Mouse (Mus musculus) small intestine, adult 2 months (tissue): Measurements from ENCODE around the gene Hs3st3b1.

Experiments
- CTCF ChIP-seq: fragments of 200-500 bp; IDR thresholded peaks from 2 replicates; pipeline ENCODE4 v1.5.1; 2012; ENCODE audit warnings: low read depth, mild to moderate bottlenecking, control low read depth, inconsistent platforms, low read length, moderate library complexity, mixed read lengths; ENCODE audit not compliant: insufficient replicate concordance, insufficient read length; ENCODE audit errors: extremely low read depth
- POLR2A ChIP-seq: fragments of 200-500 bp; IDR thresholded peaks from 2 replicates; pipeline ENCODE4 v1.6.1; 2012; ENCODE audit warnings: low read depth, mild to moderate bottlenecking, control low read depth, inconsistent platforms, low read length, moderate library complexity

DNA sequence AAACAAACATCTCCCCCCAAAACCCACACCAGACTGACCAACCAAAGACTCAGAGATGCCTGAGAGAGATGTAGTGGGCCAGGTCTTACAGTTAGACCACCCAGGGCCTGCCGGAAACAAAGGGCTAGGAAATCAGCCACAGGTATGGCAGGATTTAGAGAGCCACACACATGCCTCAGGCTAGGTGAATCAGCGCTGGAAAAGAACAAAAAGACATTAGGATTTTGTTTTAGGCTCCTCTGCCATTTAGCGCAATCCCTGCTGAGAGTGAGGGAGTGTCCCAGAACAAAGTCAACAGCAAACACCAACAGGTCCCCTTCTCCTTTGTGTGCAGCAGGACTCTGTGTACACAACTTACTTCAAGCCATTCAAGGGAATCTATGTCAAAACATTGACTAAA is 14.6 kb upstream of the Hs3st3b1 start:
- TF ChIP-seq CTCF (no peak), POLR2A (no peak)
